Mouse (Mus musculus): ENCODE measurements around the gene Trir. TPM values are rescaled to one million over a fixed set of nuclear protein-coding genes. Genes with fewer than 3 reads are reported as not detected.

Trir gene
- 100 to 1,000 TPM; 207 to 213 TPM for total RNA-seq (2023)

GRCm38 (mm10) chr8:85026670-85027515, at the start of gene Trir:
TSS of gene Trir (plus strand) at chr8:85026823.

DNA sequence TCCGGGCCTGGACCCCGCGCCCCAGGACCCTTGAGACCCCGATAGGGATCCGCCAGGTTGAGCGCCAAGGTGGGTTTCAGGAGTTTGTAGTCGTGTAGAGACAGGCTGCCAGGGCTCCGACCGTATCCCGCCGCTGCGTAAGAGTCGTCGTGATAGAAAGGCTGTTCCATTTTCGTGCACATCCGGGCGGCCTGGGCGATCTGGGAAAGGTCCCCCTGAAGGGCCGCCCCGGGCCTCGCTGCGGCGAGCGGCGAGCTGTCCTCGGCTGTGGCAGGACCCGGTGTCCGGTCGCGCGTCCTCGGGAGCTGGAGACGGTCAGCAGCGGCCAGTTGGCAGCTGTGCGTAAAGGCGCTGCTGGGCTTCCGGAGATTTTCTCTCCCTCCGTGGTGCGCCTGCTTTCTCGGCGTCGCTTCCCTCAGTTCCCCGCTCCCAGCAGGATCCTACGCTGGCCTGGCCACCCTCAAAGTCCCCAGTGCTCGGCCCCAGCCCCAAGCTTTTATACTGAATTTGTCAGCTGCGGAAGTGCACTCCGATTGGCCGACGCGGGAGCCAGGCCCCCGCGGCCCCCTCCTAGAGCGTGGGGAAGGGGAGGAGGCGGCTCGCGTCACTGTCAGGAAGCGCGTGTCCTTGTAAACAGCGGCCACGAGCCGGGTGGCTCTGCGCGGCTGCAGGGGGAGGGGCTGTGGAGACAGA, 48.2 kb upstream of the Trir start, which contains the start of gene Junb:
Junb (minus strand) TSS at position 471 of the 693 bp plus-strand sequence.

DNA sequence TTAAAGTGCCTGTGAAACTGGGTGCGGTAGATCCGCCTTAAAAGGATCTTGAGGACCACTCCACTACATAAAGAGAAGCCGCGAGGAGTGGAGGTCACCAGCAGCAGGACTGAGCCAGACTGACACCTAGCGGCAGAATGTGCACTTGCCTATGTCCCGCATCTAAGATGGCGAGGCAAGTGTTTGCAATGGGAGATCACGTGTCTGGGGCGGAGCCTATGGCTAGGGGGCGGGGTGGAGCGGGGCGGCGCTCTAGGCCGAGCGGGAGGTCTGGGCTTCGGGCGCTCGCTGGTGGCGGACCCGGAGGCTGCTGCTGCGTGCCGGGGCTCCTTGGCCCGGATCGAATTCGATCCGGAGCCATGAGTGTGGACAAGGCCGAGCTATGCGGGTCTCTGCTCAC, 36.3 kb upstream of the Trir start, which contains the start of gene Hook2:
Hook2 (plus strand) TSS at position 255 of the 400 bp plus-strand sequence.

DNA sequence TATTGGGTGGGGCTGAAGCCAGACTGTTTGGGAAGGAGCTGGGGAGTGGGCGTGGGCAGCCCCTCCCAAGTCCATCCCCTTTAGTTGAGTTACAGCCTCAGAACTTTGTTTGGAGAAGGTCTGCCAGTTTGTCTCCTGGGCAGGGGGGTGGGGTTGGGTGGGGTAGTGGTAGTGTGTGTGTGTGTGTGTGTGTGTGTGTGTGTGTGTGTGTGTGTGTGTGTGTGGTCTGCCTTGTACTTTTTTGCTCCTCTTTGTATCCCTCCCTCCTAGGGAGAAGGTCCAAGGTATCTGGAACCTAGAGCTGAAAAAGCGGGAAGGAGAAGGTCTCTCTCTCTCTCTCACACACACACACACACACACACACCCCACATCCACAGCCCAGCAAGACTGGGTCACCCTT, 12.2 kb upstream of the Trir start, which contains the start of gene Best2:
Best2 (minus strand) TSS at position 101 of the 400 bp plus-strand sequence.

DNA sequence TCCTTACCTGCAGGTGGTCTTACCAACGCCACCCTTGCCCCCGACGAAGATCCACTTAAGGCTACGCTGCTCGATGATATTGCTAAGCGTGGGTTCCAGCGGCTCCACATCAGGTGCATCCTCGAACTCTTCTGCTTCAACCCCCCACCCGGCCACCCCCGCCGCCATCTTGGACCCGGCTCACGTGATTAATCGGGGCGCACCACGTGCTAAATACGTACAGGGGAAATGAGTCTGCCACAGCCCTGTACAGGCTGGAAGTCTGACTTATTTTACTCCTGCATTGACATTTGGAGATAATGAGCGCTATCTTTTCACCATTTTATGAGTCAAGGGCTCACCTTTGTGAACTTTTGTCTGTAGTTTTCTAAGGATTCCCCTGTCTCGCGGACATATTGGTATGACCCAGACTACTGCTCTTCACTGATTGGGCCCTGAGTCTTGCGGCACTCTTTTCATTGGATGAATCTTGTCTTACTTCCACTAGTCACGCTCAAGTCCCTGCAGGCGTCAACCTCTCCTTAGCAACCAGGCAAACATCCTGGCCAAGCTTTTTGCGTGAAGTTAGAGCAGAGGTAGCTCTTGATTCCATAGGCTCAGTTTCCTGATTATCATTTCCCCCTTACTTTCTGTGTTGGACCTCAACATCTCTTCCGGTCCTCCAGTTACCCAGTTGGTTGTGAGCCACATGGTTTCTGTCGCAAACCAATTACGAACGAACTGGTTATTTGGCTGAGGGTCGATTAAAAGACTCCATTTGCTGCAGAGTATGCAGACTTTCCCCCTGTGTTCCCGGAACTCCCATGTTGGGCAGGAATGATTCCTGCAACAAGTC, 1.3 kb upstream of the Trir start, which contains the start of gene Asna1:
Asna1 (minus strand) TSS at position 184 of the 835 bp plus-strand sequence.

GRCm38 (mm10) chr8:85036718-85037365, 10.2 kb downstream of the Trir start, which contains the start of gene Tnpo2:
TSS of gene Tnpo2 (plus strand) at chr8:85036915.

DNA sequence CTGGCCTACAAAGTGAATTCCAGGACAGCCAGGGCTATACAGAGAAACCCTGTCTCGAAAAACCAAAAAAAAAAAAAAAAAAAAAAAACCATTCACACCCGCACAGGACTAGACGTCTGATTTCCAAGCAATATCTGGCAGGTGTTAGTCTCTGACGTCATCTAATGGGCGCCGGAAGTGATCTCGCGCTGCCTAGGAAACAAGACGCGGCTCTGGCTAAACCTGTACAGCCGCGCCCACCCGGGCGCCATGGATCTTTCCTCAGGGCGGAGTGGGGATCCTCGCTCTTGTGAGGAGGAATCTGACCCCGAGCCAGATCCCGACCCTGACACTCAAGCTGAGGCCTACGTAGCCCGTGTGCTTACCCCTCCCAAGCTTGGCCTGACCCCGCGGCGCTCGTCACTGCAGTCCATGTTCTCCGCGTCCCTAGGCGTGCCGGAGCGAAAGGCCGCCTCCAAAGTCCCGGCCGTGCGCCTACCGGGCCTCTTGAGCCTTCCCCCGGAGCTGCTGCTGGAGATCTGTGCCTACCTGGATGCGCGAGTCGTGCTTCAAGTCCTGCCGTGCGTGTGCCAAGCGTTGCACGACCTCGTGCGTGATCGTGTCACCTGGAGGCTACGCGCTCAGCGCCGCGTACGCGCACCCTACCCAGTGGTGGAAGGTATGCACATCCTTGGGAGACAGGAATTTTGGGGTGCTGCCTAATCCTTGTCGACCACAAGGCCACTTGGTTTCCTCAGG, 33.4 kb downstream of the Trir start, which contains the start of gene Fbxw9:
Fbxw9 (plus strand) TSS at position 177 of the 738 bp plus-strand sequence.

DNA sequence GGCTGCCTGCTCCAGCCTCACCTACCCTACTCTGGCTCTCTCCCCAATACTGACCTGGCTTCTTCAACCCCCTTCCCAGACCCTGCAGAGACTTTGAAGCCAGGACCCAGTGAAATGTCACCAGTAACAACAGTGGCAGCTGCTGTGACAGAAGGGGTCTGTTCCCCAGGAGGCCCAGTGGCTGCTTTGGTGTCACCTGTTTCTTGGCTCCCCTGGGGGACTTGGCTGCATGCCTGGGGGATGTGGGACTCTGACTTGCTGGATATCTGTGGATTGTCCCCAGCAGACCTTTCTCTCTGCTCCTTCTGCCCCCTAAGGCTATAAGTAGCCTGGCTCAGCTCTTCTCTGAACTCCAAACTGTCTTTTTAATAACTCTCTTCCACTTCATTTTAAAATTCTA, 41.4 kb downstream of the Trir start, which contains the start of gene Gm5741:
Gm5741 (minus strand) TSS at position 1 of the 400 bp plus-strand sequence.

DNA sequence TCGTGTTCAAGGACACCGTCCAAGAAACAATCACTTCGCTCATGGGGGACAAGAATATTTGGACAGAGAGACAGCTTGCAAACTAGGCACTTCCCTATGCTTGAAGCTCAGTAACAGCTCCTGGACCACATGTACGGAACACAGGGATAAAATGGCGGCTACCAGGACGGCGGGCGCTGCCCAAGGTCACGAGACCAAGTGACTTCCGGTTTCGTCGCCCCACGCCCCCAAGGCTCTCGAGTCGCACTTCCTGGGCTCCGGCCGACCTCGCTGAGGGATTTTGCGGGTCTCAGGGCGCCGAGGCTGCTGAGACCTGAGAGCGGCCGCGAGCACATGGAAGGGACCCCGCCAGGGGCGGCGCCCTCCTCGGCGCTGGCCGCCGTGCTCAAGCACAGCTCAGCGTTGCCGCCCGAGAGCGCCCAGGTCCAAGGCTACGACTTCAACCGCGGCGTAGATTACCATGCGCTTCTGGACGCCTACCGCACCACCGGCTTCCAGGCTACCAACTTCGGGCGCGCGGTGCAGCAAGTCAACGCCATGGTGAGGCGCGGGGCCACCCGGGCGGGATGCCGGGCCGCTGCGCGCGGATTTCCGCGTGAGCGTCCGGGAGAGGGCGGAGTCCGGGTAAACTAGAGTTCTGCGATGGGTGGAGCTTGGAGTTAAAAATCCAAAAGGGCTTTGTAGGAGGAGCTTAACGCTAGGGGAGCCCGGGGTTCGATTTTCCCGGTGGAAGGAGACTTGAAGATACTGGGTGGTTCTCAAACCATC, 45.1 kb downstream of the Trir start, which contains the start of gene Dhps:
Dhps (plus strand) TSS at position 244 of the 768 bp plus-strand sequence.

Other genes starting within 250 kb of the Trir start
- gene Nfix, start 226.5 kb upstream of the Trir start, total RNA-seq (2023), result 1 to 10 TPM; 2.1 to 3.5 TPM
- gene Dand5, start 204.0 kb upstream of the Trir start, total RNA-seq (2023), result 1 to 10 TPM; 3.7 TPM
- gene Gadd45gip1, start 195.3 kb upstream of the Trir start, total RNA-seq (2023), result 10 to 100 TPM; 11.6 to 15.1 TPM
- gene Rad23a, start 186.2 kb upstream of the Trir start, total RNA-seq (2023), result 10 to 100 TPM; 50.4 to 66.1 TPM
- gene Calr, start 179.9 kb upstream of the Trir start, total RNA-seq (2023), result 100 to 1,000 TPM; 565 to 613 TPM
- gene Farsa, start 169.8 kb upstream of the Trir start, total RNA-seq (2023), result 10 to 100 TPM; 77.3 to 81.2 TPM
- 1 to 10 TPM; 5.8 to 8.6 TPM for gene Syce2, start 154.7 kb upstream of the Trir start, total RNA-seq (2023)
- 10 to 100 TPM; 22.0 to 32.9 TPM for gene Gcdh, start 132.9 kb upstream of the Trir start, total RNA-seq (2023)
- gene Klf1, start 124.9 kb upstream of the Trir start, total RNA-seq (2023), result not detected
- 10 to 100 TPM; 62.8 to 69.8 TPM for gene Dnase2a, start 118.3 kb upstream of the Trir start, total RNA-seq (2023)
- under 1 TPM; 0.30 to 0.32 TPM for gene Mast1, start 89.5 kb upstream of the Trir start, total RNA-seq (2023)
- gene Rtbdn, start 79.8 kb upstream of the Trir start, total RNA-seq (2023), result not detected
- gene Gm49661, start 57.4 kb upstream of the Trir start, total RNA-seq (2023), result not detected
- gene Prdx2, start 57.2 kb upstream of the Trir start, total RNA-seq (2023), result 10 to 100 TPM; 49.2 to 58.7 TPM
- gene Rnaseh2a, start 57.1 kb upstream of the Trir start, total RNA-seq (2023), result 10 to 100 TPM; 35.8 to 48.7 TPM
- gene Junb, start 48.1 kb upstream of the Trir start, total RNA-seq (2023), result 1,000 to 10,000 TPM in 1 of 2 experiments, 100 to 1,000 TPM in 1; 703 to 1,140 TPM
- 1 to 10 TPM; 6.2 to 7.5 TPM for gene Hook2, start 36.2 kb upstream of the Trir start, total RNA-seq (2023)
- gene Best2, start 12.3 kb upstream of the Trir start, total RNA-seq (2023), result not detected
- 10 to 100 TPM; 74.7 to 77.8 TPM for gene Asna1, start 1.5 kb upstream of the Trir start, total RNA-seq (2023)
- 10 to 100 TPM; 43.3 to 52.5 TPM for gene Tnpo2, start 10.1 kb downstream of the Trir start, total RNA-seq (2023)
- 10 to 100 TPM; 12.4 to 17.5 TPM for gene Fbxw9, start 33.2 kb downstream of the Trir start, total RNA-seq (2023)
- not detected for gene Gm5741, start 41.2 kb downstream of the Trir start, total RNA-seq (2023)
- gene Dhps, start 44.9 kb downstream of the Trir start, total RNA-seq (2023), result 100 to 1,000 TPM; 112 to 143 TPM
- 10 to 100 TPM; 43.3 to 49.1 TPM for gene Wdr83os, start 53.9 kb downstream of the Trir start, total RNA-seq (2023)
- 10 to 100 TPM; 15.8 to 22.6 TPM for gene Wdr83, start 54.5 kb downstream of the Trir start, total RNA-seq (2023)
- 100 to 1,000 TPM; 166 to 174 TPM for gene Man2b1, start 56.4 kb downstream of the Trir start, total RNA-seq (2023)
- gene Zfp791, start 96.3 kb downstream of the Trir start, total RNA-seq (2023), result under 1 TPM; 0.30 to 0.35 TPM
- not detected for gene Cks1brt, start 125.1 kb downstream of the Trir start, total RNA-seq (2023)
- gene Olfr371, start 199.2 kb downstream of the Trir start, total RNA-seq (2023), result not detected